Mouse (Mus musculus): ENCODE results near the gene Wap.

- TF ChIP-seq CTCF (IDR thresholded peaks at IDR 0.05; ENCODE audit: low read depth) (no peak), EP300 (IDR thresholded peaks at IDR 0.05; ENCODE audit: low read depth) (no peak)
These were observed 48.6 kb downstream of the Wap start for GRCm38 (mm10) chr11:6589838-6590237.

All from heart, postnatal 0 days (tissue).